Mouse (Mus musculus) embryonic facial prominence, embryonic 15.5 days (tissue): ENCODE data around the gene Trim46. TPM values are rescaled to one million over a fixed set of nuclear protein-coding genes. Genes with fewer than 3 reads are reported as not detected.

Source experiments
- ATAC-seq: fragments of 200-750 bp; cut with Nextera tagmentation; 2 replicates; pipeline ENCODE4 v1.8.0; 2017; ENCODE audit warnings: low read depth, moderate TSS enrichment; ENCODE audit not compliant: insufficient number of reproducible peaks, low FRiP score, low TSS enrichment
- H3K27ac ChIP-seq: fragments of 300-500 bp; sonication (generic); replicated peaks from 2 replicates; pipeline ENCODE4 v1.5.1; 2015; ENCODE audit warnings: mild to moderate bottlenecking, inconsistent platforms
- H3K27me3 ChIP-seq: fragments of 300-500 bp; sonication (generic); 2 replicates; pipeline ENCODE4 v1.6.1; 2015; ENCODE audit warnings: inconsistent platforms
- H3K36me3 ChIP-seq: fragments of 300-500 bp; sonication (generic); 2 replicates; pipeline ENCODE4 v1.6.1; 2015; ENCODE audit warnings: mild to moderate bottlenecking, inconsistent platforms
- H3K4me1 ChIP-seq: fragments of 300-500 bp; sonication (generic); 2 replicates; pipeline ENCODE4 v1.6.1; 2015; ENCODE audit warnings: inconsistent platforms
- H3K4me2 ChIP-seq: fragments of 300-500 bp; sonication (generic); replicated peaks from 2 replicates; pipeline ENCODE4 v1.6.1; 2015; ENCODE audit warnings: mild to moderate bottlenecking, inconsistent platforms
- H3K4me3 ChIP-seq: fragments of 300-500 bp; sonication (generic); replicated peaks from 2 replicates; pipeline ENCODE4 v1.5.1; 2015; ENCODE audit warnings: mild to moderate bottlenecking, inconsistent platforms
- H3K9ac ChIP-seq: fragments of 300-500 bp; sonication (generic); 2 replicates; pipeline ENCODE4 v1.6.1; 2015; ENCODE audit warnings: inconsistent platforms
- H3K9me3 ChIP-seq: fragments of 300-500 bp; sonication (generic); replicated peaks from 2 replicates; pipeline ENCODE4 v1.6.1; 2016; ENCODE audit warnings: inconsistent platforms
- WGBS: fragments of 180-500 bp; shearing (Covaris S2); methylation state at CpG from one replicate; pipeline ENCODE4 v1.1.7; 2015; 5-methylcytosine and 5-hydroxymethylcytosine counted together
- polyA plus RNA-seq: library from polyadenylated mRNA; unstranded; fragments of >200 nt; fragmentation: Nextera tagmentation; extraction: Ambion mirVana; gene quantifications from 2 replicates; pipeline ENCODE4 v1.2.1, GENCODE M21; 2015

Trim46 gene
- polyA plus RNA-seq, 1 experiment from 2014 or later: 5.9 TPM

DNA sequence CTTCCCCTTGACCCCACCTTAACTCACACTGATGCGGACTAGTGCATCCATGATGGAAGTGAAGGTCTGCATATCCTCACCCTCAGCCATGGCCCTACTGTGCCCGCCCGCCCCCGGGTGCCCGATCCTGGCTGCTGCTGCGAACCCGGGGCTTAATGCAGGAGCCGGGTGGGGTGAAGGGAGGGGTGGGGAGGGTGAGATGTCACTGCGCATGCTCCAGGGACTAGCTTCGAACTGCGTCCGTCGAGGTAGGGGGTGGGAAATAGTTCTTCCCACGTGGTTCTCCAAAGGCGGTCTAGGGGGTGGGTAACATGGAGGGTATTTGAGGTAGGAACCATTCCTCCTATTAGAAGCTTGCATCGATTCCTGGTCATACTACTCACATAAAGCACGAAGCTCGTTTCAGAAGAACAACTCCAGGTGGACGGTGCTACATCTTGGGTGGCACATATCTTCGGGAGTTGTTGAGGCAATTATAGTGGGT, 379 bp downstream of the Trim46 start, which contains the start of gene Krtcap2:
Krtcap2 (plus strand) TSS at position 279 of the 484 bp plus-strand sequence.
- Histone ChIP-seq H3K4me3 (peak within 1 kb of the TSS; percentile 75), H3K9ac (peak within 1 kb of the TSS; percentile 79), H3K4me2 (peak within 1 kb of the TSS; percentile 79), H3K27ac (peak within 1 kb of the TSS; percentile 79), H3K36me3 (peaks cover 16% of the 10 kb centered on the region), H3K9me3 (no peaks in the 10 kb centered on the region), H3K4me1 (peaks cover 51% of the 10 kb centered on the region), H3K27me3 (no peaks in the 10 kb centered on the region)
- ATAC-seq: peak; percentile 34; the same call in 1 of the 2 replicates
- 4% methylated on average over 20 of the region's 20 CpGs for WGBS

GRCm38 (mm10) chr3:89244982-89245687, 974 bp downstream of the Trim46 start:
- 3% methylated on average over 16 of the region's 26 CpGs for WGBS
- peak overlapping the region; percentile 79 for H3K27ac ChIP-seq

GRCm38 (mm10) chr3:89244158-89244981, 1.7 kb downstream of the Trim46 start:
- Histone ChIP-seq H3K9me3 (no peaks in the 10 kb centered on the region), H3K4me2 (peak overlapping the region; percentile 79), H3K27ac (peak overlapping the region; percentile 72), H3K36me3 (peaks cover 10% of the 10 kb centered on the region), H3K27me3 (no peaks in the 10 kb centered on the region), H3K4me3 (peak overlapping the region; percentile 75), H3K9ac (peak overlapping the region; percentile 39), H3K4me1 (peaks cover 46% of the 10 kb centered on the region)
- ATAC-seq: no peak
- 12% methylated on average over 25 of the region's 25 CpGs for WGBS

More at GRCm38 (mm10) chr3:89244982-89245687, 974 bp downstream of the Trim46 start:
- Histone ChIP-seq H3K4me2 (peak overlapping the region; percentile 79), H3K4me3 (peak overlapping the region; percentile 75), H3K36me3 (peaks cover 16% of the 10 kb centered on the region), H3K4me1 (peaks cover 46% of the 10 kb centered on the region), H3K9ac (peak overlapping the region; percentile 39), H3K27me3 (no peaks in the 10 kb centered on the region), H3K9me3 (no peaks in the 10 kb centered on the region)
- ATAC-seq: no peak

GRCm38 (mm10) chr3:89243609-89244008, 2.5 kb downstream of the Trim46 start:
- Histone ChIP-seq H3K27me3 (no peaks in the 10 kb centered on the region), H3K27ac (0 out of 2 replicates have a peak overlapping the region, but pooled peaks have one; percentile 5), H3K4me1 (peaks cover 47% of the 10 kb centered on the region), H3K9ac (peak overlapping the region; percentile 6; the same call in 1 of the 2 replicates), H3K4me2 (peak overlapping the region; percentile 79), H3K4me3 (peak overlapping the region; percentile 75), H3K9me3 (no peaks in the 10 kb centered on the region), H3K36me3 (0 out of 2 replicates have a peak, but pooled peaks cover 9% of the 10 kb centered on the region)
- peak; percentile 49 for ATAC-seq
- 10% methylated on average over 14 of the region's 14 CpGs for WGBS

DNA sequence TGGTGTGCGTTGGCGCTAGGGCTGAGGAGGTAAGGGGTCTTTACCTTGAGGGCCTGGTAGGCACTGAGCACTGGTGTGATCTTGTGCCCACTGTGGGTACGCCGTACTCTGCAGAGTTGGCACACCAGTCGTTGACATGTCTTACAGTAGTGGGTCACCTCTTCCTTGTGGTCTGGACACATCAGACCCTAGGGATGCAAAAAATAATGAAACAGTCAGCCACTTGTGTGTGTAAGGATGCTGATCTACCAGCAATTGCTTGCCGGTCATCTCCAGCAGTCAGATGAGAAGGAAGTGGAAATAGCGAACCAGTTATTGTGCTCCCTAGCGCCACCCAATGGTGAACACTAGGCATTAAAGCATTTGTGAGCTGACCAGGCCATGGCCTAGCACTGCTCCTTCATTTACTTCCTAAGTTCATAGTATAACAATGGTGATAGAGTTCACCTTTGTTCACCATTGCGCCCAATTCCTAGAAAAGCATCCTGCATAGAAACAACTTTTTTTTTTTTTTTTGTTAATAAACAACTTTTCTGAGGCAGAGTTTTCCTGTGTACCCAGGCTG, 3.7 kb downstream of the Trim46 start:
- Histone ChIP-seq H3K27ac (no peak overlapping the region), H3K36me3 (peaks cover 13% of the 10 kb centered on the region), H3K27me3 (no peaks in the 10 kb centered on the region), H3K9me3 (no peaks in the 10 kb centered on the region), H3K9ac (no peak overlapping the region), H3K4me1 (peaks cover 43% of the 10 kb centered on the region), H3K4me2 (no peak overlapping the region), H3K4me3 (no peak overlapping the region)
- WGBS: 71% methylated on average over 9 of the region's 9 CpGs
- ATAC-seq: no peak

- H3K36me3 ChIP-seq: peaks cover 29% of the 10 kb centered on the region
- H3K4me2 ChIP-seq: no peak overlapping the region
Measured at GRCm38 (mm10) chr3:89238494-89238893, 7.6 kb downstream of the Trim46 start.

DNA sequence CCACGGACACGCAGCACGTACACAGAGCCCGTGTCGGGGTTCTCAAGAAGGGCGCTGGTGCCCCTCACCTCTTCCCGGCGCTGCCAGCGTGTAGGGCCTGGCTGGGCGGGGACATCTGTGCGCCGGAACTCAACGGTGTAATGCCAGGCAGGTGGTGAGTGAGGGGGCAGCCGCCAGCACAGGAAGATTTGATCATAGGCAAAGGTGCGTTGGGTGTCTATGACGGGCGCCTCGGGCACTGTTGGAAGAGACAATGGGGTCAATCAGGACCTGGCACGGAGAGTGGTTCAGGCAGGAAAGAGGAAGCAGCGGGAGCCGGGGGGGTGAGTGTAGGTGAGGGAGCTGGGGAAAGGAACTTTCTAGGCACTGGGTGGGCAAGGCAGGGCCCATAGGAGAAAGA, 8.4 kb downstream of the Trim46 start:
- WGBS: 92% methylated on average over 21 of the region's 21 CpGs
- H3K9ac ChIP-seq: no peak overlapping the region
- no peak overlapping the region for H3K4me2 ChIP-seq
- H3K27me3 ChIP-seq: no peaks in the 10 kb centered on the region
- H3K4me3 ChIP-seq: no peak overlapping the region
- no peak for ATAC-seq
- peaks cover 29% of the 10 kb centered on the region for H3K36me3 ChIP-seq
- H3K9me3 ChIP-seq: no peaks in the 10 kb centered on the region
- H3K27ac ChIP-seq: no peak overlapping the region
- H3K4me1 ChIP-seq: 0 out of 2 replicates have a peak, but pooled peaks cover 11% of the 10 kb centered on the region

More at GRCm38 (mm10) chr3:89238494-89238893, 7.6 kb downstream of the Trim46 start:
- peaks cover 14% of the 10 kb centered on the region for H3K4me1 ChIP-seq
- no peaks in the 10 kb centered on the region for H3K27me3 ChIP-seq
- H3K4me3 ChIP-seq: no peak overlapping the region
- ATAC-seq: peak; percentile 18; the same call in 1 of the 2 replicates
- H3K27ac ChIP-seq: no peak overlapping the region
- 68% methylated on average over 11 of the region's 12 CpGs for WGBS
- H3K9me3 ChIP-seq: no peaks in the 10 kb centered on the region
- no peak overlapping the region for H3K9ac ChIP-seq

- Histone ChIP-seq H3K4me1 (0 out of 2 replicates have a peak, but pooled peaks cover 11% of the 10 kb centered on the region), H3K27ac (no peak overlapping the region), H3K4me3 (no peak overlapping the region), H3K36me3 (peaks cover 22% of the 10 kb centered on the region), H3K9ac (no peak overlapping the region), H3K4me2 (no peak overlapping the region), H3K27me3 (no peaks in the 10 kb centered on the region), H3K9me3 (no peaks in the 10 kb centered on the region)
- no peak for ATAC-seq
- 92% methylated on average over 10 of the region's 10 CpGs for WGBS
Measured at GRCm38 (mm10) chr3:89236516-89236915, 9.6 kb downstream of the Trim46 start.

- H3K9ac ChIP-seq: no peak overlapping the region
- H3K27me3 ChIP-seq: no peaks in the 10 kb centered on the region; the same call in 1 of the 2 replicates
- no peak overlapping the region for H3K4me2 ChIP-seq
- H3K9me3 ChIP-seq: no peaks in the 10 kb centered on the region
- peaks cover 17% of the 10 kb centered on the region; the same call in 1 of the 2 replicates for H3K4me1 ChIP-seq
- ATAC-seq: 0 out of 2 replicates have a peak, but pooled peaks have one; percentile 7
- peaks cover 20% of the 10 kb centered on the region for H3K36me3 ChIP-seq
- WGBS: 68% methylated on average over 14 of the region's 14 CpGs
- no peak overlapping the region for H3K27ac ChIP-seq
- no peak overlapping the region for H3K4me3 ChIP-seq
Measured at GRCm38 (mm10) chr3:89233562-89234110, 12.5 kb downstream of the Trim46 start.

DNA sequence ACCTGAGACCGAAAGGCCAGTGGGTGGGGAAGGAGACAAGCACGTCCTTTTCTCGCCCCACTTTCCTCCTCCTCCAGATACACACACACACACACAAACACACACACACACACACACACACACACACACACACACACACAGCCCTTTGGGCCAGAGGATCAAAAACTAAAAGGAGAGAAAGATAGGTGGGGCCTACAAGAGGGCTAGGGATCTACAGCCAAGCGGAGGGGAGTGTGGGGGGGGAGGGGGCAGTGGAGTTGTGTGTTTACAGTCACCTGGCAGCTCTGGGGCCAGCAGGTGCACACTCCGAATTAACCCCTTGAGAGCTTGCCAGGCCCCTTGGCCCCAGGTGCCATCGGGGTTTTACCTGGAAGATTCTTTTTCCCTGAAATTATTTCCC, 13.5 kb downstream of the Trim46 start:
- H3K36me3 ChIP-seq: peaks cover 18% of the 10 kb centered on the region
- WGBS: 61% methylated on average over 6 of the region's 6 CpGs
- no peaks in the 10 kb centered on the region for H3K9me3 ChIP-seq
- H3K4me1 ChIP-seq: peaks cover 23% of the 10 kb centered on the region
- ATAC-seq: no peak
- H3K9ac ChIP-seq: no peak overlapping the region
- H3K4me3 ChIP-seq: no peak overlapping the region
- no peaks in the 10 kb centered on the region; the same call in 1 of the 2 replicates for H3K27me3 ChIP-seq
- no peak overlapping the region for H3K4me2 ChIP-seq
- no peak overlapping the region for H3K27ac ChIP-seq
